Mouse (Mus musculus) neural tube, embryonic 10.5 days (tissue): Measurements from ENCODE around the gene Metap2.

ENCODE experiments used
- DNase-seq: peaks from one replicate; pipeline ENCODE4 v3.0.0-alpha.2; 2017; ENCODE audit warnings: low spot score; ENCODE audit errors: extremely low spot score

Gene Metap2

DNA sequence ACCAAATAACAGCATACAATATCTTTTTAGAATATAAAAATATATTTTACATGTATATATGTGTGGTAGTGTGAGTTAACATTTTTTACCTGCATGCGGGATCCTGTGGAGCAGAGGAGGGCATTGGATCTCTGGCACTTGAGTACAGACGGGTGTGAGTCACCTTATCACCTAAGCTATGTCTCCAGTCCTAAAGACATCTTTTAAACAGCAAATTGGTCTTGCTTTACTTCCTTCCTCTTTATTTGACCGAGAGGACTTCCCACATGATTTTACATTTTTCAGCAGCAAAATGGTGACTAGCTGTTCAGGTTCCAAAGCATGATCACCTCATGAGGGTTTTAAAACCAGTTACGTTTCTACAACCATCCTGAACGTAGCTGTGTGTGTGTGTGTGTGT is 14.4 kb upstream of the Metap2 start:
- DNase-seq = no peak

DNA sequence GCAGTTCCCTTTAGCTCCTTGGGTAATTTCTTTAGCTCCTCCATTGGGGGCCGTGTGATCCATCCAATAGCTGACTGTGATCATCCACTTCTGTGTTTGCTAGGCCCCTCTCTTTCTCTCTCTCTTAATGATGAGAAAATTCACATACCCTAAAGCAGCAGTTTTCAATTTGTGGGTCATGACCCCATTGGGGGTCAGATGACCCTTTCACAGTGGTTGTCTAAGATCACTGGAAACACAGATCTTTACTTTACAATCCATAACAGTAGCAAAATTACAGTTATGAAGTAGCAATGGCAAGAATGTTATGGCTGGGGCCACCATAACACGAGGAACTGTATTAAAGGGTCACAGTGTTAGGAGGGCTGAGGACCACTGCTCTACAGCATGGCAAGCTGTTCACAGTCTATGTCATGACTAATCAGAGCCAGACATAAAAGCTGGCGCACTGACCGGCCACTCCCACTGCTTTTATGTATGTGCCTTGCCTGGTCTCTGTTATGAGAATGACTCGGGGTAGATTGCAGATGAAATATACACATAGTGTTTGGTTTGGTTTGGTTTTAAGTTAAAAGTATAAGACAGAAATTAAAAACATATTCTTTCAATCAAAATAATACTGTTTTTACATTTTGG is 13.0 kb upstream of the Metap2 start:
- DNase-seq = peak; percentile 26

DNA sequence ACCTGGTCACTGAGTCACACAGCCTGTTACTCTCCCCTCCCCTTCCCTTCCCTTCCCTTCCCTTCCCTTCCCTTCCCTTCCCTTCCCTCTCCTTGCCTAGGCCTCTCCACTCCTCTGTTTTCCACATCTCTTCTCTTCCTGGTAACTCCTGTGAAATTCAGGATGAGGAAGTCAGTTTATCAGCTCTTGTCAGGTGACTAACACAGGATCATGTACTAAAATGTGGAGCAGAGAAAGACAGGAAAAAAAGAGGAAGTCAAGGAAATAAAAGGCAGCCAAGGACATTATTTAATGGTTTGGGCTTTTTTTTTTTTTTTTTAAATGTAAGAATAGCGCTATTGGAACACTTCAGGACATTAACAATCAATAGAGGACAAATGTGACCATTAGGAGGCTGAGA is 12.1 kb upstream of the Metap2 start:
- no peak for DNase-seq

DNA sequence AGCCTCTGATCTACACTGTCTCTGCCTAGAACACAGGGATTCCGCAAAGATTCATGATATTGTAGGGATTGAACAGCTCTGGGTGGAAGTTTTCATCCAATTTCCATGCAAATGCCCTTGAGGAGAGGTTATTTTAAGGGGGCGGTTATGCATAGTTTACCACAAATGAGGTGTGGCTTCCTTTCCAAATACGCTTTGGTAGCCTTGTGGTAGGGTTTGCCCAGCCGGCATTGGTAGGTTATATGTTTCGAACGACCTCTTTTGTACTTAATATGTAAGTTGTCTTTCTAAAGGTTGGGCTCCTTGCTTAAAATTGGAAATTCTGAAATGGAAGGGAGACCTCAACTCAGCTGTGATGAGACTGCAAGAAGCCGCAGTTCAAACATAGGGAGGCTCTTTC is 11.6 kb upstream of the Metap2 start:
- no peak for DNase-seq

DNA sequence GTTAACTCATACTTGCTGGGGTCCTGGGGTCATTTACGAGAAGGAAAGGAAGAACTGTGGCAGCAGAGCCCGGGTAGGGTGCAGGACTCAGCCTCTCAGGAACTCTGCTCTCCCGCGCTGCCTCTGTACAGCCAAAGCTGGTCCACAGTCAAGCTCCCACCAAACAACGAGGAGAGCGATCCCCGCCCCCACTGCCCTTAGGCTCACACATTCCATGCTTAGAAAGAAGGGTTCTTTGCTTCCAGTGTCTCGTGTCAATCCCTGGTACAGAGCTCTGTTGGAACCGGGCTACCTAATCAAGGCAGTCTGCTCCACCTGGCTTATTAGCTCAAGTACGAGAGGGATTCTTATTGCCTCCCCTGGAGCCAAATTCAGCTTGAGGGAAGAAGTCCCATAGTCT is 10.5 kb upstream of the Metap2 start:
- no peak for DNase-seq

DNA sequence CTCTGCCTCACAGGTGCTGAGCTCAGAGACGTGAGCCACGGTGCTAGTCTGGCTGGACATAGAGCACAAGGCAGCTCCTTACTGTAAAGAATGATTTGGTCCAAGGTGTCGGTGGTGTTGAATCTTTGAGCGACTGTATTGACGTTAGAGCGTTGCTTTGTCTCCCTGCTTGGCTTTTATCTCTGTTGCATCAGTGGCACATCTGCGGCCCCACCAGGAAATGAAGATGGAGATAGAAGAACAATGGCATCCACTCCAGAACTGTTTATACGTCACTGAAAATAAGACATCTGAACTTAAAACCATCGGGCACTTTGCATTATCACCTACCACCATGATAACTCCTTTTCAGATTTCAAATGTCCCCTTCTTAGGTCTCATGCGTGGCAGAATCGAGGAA is 3.0 kb upstream of the Metap2 start:
- no peak for DNase-seq

DNA sequence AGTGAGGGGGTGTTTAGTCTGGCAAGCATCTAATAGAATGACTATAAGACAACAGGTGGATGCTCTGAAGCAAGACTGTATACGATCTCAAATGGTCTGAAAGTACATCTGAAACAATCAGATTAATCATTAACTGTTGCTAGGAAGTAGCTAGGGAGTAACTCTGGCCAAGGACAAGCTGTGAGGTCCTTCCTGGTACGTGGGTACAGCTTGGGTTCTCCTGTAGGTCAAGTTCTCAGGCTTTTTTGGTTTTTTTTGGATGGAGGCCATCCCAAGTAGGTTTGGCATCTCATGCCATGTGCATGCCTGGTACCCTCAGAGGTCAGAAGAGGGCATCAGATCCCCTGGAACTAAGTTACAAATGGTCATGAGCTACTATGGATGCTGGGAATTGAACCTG is 2.4 kb upstream of the Metap2 start:
- DNase-seq = no peak

DNA sequence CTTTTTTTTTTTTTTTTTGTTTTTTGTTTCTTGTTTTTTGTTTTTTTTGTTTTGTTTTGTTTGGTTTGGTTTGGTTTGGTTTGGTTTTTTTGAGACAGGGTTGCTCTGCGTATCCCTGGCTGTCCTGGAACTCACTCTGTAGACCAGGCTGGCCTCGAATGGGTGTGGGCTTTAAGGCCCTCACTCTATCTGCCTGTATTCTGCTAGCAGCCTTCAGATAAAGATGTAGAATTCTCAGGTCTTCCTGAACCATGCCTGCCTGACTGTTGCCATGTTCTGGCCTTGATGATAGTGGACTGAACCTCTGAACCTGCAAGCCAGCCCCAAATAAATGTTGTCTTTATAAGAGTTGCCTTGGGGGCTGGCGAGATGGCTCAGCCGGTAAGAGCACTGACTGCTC is 4.3 kb downstream of the Metap2 start:
- no peak for DNase-seq

DNA sequence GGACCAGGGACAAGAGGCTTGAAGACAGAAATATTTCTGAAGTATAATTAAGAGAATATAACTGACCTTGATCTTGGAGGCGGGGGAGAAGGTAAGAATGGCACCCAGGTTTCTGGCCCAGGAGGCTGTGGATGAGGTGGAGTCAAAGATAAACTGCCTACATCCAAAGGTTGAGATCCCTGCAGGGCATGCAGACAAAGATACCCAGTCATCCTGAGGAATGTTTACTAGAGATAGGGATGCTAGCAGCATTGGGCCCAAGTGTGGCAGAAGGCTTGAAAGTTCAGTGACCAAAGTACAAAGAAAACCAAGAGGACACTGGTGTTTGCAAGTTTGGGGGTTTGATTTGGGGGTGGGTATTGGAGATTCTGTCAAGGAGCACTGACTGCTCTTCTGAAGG is 5.9 kb downstream of the Metap2 start:
- no peak for DNase-seq

DNA sequence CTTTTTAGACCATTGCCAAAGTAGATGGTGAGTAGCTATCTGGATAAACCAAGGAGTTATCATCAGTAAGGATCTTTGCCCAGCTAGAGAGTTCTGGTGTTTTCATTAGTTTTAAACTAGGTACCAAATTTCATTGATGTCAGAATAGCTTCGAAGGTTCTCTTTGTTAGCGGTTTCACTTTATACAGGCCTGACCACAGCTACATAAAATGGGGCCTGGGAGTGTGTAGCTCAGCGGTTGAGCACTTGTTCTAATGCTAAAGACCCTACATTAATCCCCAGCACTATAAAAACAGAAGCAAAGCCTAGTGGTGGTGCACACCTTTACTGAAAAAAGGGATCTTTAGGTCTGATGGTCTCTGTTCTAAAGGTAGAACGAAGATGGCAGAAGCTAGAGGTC is 6.3 kb downstream of the Metap2 start:
- no peak for DNase-seq

DNA sequence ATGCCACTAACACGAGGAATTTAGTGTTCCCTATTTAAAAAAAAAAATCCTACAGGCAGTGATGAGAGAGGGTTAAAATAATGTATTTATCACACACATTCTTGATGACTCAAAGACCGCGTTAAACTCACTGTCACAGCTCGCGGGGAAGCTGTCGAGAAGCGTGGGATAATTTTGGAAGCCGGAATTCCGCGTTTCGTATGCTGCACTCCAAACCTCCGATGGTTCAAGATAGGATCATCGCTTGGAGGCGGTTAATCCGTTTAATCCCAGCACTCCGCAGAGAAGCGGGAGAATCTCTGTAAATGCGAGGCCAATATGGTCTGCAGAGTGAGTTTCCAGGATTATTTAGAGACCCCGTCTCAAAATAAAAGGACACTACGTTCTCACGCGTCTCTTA is 6.9 kb downstream of the Metap2 start:
- no peak for DNase-seq

DNA sequence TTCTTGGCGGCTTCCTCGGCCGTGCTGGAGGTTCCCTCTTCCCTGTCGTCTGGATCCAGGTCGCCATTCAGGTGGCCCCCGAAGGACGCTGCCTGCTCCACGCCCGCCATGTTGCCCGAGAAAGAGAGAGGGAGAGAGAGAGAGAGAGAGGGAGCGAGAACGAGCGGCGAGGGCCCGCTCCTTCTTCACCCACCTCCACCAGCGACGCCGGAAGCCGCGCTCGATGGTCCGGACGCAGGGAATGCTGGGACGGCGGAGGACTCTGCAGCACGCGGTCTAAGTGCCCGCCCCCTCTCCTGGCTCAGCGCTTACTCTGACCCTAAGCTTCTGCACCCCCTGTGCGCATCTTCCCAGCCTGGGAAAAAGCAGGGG is 7.3 kb downstream of the Metap2 start:
- DNase-seq = peak; percentile 89

DNA sequence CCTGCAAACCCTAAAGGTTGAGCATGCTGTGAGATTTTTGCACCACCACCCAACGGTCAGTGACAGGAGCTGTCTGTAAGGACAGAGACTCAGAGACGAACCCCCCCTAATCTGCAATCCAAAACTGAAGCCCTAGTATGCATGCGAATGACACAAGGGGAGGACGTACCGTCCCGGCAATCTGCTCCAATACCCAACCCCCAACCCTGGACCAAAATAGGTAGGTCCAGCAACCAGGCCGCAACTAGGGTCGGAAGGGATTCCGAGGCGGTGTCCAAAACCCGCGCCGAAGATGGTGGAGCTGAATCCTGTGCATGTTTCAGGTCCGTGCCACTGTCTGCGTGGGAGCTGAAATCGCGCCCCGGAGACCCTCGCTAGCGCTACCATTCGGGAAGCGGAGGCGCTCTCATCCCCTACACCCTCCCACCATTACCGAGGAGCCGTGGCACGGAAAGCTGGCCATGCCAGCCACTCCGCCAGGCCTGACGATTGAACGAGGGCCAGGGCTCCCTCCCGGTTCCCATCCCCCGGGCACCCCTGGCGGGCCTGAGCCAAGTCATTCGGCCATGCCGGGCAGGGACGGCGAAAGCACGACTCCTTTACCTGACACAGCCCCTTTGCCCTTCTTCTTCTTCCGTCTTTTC is 7.8 kb downstream of the Metap2 start:
- DNase-seq = no peak

DNA sequence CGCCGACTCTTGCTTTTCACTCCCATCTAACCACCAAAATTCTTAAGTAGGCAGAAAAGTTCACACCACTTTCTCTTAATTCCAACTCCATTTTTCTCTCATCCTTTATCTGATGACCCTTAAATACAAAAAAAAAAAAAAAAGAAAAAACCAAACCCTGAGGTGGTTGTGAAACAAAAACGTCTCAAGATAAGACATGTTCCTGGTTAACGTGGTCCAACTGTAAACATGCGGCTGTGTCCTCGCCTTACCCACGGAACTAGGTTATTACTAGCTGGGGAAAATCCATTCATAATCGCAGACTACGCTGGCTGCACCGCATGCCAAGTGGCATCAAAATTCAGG is 8.3 kb downstream of the Metap2 start:
- DNase-seq = no peak

DNA sequence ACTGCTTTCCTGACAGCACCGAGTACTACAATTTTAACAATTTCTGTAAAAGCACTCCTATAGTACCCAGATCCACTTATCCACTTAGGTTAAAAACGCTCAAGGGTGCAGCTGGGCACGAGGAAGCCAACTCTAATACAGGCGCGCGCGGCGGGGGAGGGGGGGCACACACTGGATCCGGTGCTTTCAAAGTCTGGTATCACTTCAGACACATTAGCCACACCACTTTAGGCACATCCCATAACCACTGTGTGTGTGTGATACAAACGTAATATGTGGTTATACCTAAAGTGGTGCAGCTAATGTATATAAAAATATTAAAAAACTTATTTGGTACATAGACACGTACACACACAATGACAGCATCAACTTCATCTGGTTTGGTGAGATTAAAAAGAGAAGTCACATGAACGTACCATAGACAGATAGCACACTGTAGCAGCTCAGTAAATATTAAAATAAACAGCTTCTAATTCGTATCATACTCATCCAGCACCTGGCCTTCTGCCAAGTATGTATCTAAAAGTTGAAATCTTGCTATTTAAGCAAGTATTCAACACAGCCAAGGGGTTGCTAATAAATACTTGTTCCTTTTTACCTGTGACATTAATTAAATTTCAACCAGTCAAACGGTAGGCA is 10.9 kb downstream of the Metap2 start:
- no peak for DNase-seq

DNA sequence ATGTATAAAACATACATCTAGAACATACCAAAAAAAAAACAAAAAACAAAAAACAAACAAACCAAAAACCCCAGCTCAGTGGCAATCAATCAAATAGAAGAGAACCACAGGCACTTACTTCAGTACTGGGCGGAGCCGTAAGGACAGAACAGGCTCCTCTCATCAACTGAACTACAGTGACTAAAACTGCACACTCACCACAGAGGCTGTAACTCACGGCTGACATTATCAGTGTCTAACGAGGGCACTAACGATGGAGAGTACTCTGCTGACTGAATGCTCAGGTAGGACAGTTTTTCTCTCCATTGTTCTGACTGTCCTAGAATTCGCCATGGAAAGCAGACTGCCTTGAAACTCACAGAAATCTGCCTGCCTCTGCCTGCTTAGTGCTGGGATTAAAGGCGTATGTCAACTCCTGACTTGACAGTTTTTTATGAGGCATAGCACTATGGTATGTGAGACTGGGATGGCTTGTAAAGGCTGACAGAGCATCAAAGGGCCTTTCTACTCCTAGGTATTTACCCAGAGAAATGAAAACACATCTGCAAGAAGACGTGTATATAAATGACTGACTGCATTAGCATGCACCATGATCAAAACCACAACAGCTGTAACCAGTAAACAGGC is 14.0 kb downstream of the Metap2 start:
- no peak for DNase-seq

DNA sequence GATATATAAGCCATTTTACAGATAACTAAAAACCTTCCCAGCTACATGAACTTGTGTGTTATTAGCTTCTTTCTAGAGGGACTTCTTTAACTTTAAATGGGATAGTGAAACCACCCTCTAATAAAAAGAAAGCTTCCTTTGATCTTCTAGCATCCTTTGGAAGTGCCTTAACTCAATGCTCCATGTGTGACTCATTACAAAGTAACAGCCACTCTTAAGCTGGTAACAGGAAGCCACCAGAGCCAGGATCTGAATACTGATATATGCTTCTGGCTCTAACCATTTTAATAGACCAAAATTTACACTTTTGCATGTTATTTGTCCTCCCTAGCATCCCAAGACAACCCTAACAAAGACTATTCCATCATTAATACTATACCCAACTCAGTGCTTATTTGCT is 15.0 kb downstream of the Metap2 start:
- DNase-seq = no peak

DNA sequence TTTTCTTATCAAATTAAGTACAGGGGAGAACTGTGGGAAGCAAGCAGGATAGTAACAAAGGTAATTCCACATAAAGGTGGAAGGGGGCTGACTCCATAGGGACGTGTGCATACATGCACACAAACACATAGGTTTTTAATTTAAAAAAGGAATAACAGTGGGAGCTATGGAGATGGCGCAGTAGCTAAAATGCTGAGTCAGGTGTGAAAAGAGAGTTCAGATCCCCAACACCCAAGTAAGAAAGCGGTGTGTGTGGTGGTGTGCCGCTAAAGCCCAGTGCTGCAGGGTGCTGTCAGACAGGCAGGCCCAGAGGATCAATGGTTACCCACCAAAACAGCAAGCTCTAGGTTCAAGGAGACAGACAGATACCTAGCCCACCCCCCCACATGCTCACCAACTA is 18.2 kb downstream of the Metap2 start:
- DNase-seq = no peak

DNA sequence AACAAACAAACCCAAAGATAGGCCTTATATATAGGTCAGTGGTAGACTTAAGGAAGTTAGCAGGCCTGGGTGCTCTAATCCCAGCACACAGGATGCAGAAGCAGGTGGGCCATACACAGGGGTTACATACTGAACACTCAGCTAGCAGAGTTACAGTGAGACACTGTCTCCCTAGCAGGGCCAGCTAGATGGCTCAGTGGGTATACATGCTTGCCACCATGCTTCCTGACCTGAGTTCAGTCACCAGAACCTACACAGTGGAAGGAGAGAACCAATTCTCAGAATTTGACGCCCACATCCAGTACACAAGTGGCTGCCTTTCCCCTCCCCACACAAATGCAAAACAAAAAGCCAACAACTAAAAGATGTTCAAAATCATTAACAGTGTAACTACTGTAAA is 20.1 kb downstream of the Metap2 start:
- no peak for DNase-seq

DNA sequence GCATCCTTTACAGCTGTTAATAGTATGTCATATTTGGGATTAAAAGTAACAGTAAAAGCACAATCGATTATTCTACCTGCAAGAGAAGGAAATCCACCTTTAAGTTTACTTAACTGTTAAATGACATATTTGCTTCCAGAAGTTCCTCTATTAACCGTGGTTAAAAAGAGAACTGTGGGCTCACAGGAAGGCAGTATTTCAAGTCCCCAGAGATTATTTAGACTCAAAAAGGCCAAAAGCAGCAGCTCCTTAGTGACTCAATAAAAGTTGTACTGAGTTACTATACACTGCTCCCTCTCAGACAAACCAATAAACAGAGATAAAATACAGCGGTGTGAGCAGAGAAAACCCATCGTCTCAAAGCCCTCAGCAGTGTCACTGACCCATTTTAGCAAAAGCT is 28.0 kb downstream of the Metap2 start:
- no peak for DNase-seq

DNA sequence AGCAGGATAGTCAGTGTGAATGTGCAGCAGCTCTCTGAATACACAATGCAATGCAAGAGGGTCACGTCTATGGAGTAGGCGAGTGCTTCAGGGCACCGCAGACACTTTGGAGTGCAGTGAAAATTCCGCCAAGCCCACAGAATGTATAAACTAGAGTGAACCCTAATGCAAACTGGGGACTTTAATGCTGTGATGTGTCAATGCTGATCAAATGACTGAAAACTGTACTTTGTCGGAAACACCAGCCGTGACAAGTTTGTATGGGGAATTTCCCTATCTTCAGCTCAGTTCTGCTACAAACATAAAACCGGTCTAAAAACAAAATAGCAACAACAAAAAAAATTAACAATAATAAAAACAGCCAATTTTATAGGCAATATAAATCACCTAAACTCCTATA is 28.5 kb downstream of the Metap2 start:
- no peak for DNase-seq

DNA sequence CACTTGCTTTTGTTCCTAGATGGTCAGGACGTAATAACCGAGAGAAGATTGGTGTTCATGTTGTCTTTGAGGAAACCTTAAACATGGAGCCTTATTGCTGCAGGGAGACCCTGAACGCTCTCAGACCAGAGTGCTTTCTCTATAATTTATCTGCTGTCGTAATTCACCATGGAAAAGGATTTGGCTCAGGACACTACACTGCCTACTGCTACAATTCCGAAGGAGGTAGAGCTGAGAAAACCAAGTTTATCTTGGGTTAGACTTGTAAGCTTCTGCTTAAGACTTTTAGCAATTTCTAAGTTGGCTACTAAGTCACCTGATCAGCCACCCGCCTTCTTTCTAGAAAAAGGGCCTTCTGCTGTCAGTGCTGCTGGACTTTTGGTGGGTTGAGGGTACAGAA is 40.8 kb downstream of the Metap2 start:
- no peak for DNase-seq

DNA sequence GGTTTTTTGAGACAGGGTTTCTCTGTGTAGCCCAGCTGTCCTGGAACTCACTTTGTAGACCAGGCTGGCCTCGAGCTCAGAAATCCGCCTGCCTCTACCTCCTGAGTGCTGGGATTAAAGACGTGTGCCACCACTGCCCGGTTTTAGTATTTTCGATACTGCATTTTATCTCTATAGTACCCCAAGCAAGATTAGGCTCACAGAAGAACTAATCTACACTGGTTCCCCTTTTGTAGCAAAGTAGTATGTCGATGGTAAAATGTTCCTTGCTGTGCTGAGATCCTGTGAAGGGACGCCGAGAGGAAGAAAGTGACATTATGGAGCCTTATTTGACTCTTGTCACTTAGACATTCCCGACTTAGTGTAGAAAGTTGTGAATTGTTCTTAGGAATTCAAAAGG is 41.8 kb downstream of the Metap2 start:
- DNase-seq = no peak
